23 mouse cellular contexts compared by ENCODE assay signal in genomic region chr13:26745059-26745759, GRCm38 (mm10). TPM values are rescaled to one million over a fixed set of nuclear protein-coding genes. Genes with fewer than 3 reads are reported as not detected.
DNase-seq lines count a peak whose midpoint lies in the region; ATAC-seq and TF ChIP-seq lines count a peak whose summit lies in the region.
"Had no signal": no experiment of that assay in that cellular context is flagged by ENCODE, and none has a peak within 500 bp of the region (broad histone marks: within the 10 kb centered on the region; RNA-seq: fewer than 3 reads in every experiment).

No protein-coding gene starts in this region.

- no peak overlapping the region for H3K9ac ChIP-seq in forebrain, embryonic 15.5 days (replicated peaks)
- H3K9ac ChIP-seq in hindbrain, postnatal 0 days (replicated peaks; ENCODE audit: low read length), result no peak overlapping the region
- no peak overlapping the region for H3K9ac ChIP-seq in neural tube, embryonic 12.5 days
- H3K9ac ChIP-seq: intestine, embryonic 15.5 days; limb, embryonic 15.5 days; liver, postnatal 0 days had no signal

- H3K4me1 ChIP-seq in forebrain, embryonic 15.5 days, result peaks cover 12% of the 10 kb centered on the region; the same call in 1 of the 2 replicates
- no peaks in the 10 kb centered on the region for H3K4me1 ChIP-seq in hindbrain, postnatal 0 days (ENCODE audit: insufficient read depth, low read length)
- peaks cover 4% of the 10 kb centered on the region; the same call in 1 of the 2 replicates for H3K4me1 ChIP-seq in neural tube, embryonic 12.5 days
- H3K4me1 ChIP-seq in cerebellum, adult 2 months (ENCODE audit: control insufficient read depth, insufficient read depth, low read length), result no peaks in the 10 kb centered on the region
- H3K4me1 ChIP-seq: intestine, embryonic 15.5 days; limb, embryonic 15.5 days had no signal

- no peaks in the 10 kb centered on the region for H3K9me3 ChIP-seq in forebrain, embryonic 15.5 days
- H3K9me3 ChIP-seq in hindbrain, postnatal 0 days (ENCODE audit: low read length), result no peaks in the 10 kb centered on the region
- H3K9me3 ChIP-seq in neural tube, embryonic 12.5 days, result no peaks in the 10 kb centered on the region
- H3K9me3 ChIP-seq: intestine, embryonic 15.5 days; limb, embryonic 15.5 days had no signal

- ATAC-seq in forebrain, embryonic 15.5 days (replicated peaks), result 0 out of 2 replicates have a peak, but pooled peaks have one; percentile 29
- no peak for ATAC-seq in hindbrain, postnatal 0 days
- ATAC-seq in neural tube, embryonic 12.5 days (ENCODE audit: low FRiP score, low read depth), result peak; percentile 44; the same call in 1 of the 2 replicates
- ATAC-seq: intestine, embryonic 15.5 days; liver, postnatal 0 days had no signal

- H3K27me3 ChIP-seq in forebrain, embryonic 15.5 days, result no peaks in the 10 kb centered on the region
- no peaks in the 10 kb centered on the region for H3K27me3 ChIP-seq in hindbrain, postnatal 0 days (ENCODE audit: insufficient read depth, low read length)
- H3K27me3 ChIP-seq in neural tube, embryonic 12.5 days (replicated peaks), result no peaks in the 10 kb centered on the region
- no peaks in the 10 kb centered on the region for H3K27me3 ChIP-seq in cerebellum, adult 2 months (ENCODE audit: control insufficient read depth, insufficient read depth, low read length)
- H3K27me3 ChIP-seq: intestine, embryonic 15.5 days; limb, embryonic 15.5 days had no signal

- H3K36me3 ChIP-seq in forebrain, embryonic 15.5 days, result no peaks in the 10 kb centered on the region
- H3K36me3 ChIP-seq in hindbrain, postnatal 0 days (ENCODE audit: insufficient read depth, low read length), result no peaks in the 10 kb centered on the region
- H3K36me3 ChIP-seq in neural tube, embryonic 12.5 days, result no peaks in the 10 kb centered on the region
- H3K36me3 ChIP-seq: intestine, embryonic 15.5 days; limb, embryonic 15.5 days had no signal

- 52% methylated on average over 5 of the region's 5 CpGs for WGBS in forebrain, embryonic 15.5 days
- WGBS in hindbrain, postnatal 0 days, result 40% methylated on average over 5 of the region's 5 CpGs
- 63% methylated on average over 5 of the region's 5 CpGs for WGBS in neural tube, embryonic 12.5 days
- 49% methylated on average over 5 of the region's 5 CpGs for WGBS in cerebellum, adult 2 months

- no peak for TF ChIP-seq CTCF in brain, embryonic 14.5 days (IDR thresholded peaks at IDR 0.05; ENCODE audit: borderline replicate concordance, extremely low read depth, insufficient read depth, insufficient read length)
- no peak for TF ChIP-seq CTCF in hindbrain, postnatal 0 days (IDR thresholded peaks at IDR 0.05; ENCODE audit: low read depth)
- TF ChIP-seq CTCF in cerebellum, adult 2 months (IDR thresholded peaks at IDR 0.05; ENCODE audit: borderline replicate concordance, insufficient read depth, low read depth, low read length), result no peak

- DNase-seq in brain, embryonic 14.5 days (ENCODE audit: low read depth), result peak; percentile 59
- peak; percentile 21 for DNase-seq in hindbrain, postnatal 0 days (ENCODE audit: low spot score)
- DNase-seq in kidney, postnatal 14 days, result no peak
- no peak for DNase-seq in heart, adult 9 months (ENCODE audit: low spot score in 2 of 2)
- no peak for DNase-seq in thymus, postnatal 0 days (ENCODE audit: low spot score)
- no peak for DNase-seq in cerebellum, adult 2 months
- DNase-seq: B cell, adult 2 months; cerebellum, adult 8-10 months; heart, postnatal 14 days; liver, postnatal 0 days; lung, postnatal 4 days had no signal

- no peak overlapping the region for H3K4me2 ChIP-seq in forebrain, embryonic 15.5 days (replicated peaks)
- no peak overlapping the region for H3K4me2 ChIP-seq in hindbrain, postnatal 0 days (ENCODE audit: low read depth, low read length)
- H3K4me2 ChIP-seq in neural tube, embryonic 12.5 days (replicated peaks), result no peak overlapping the region
- H3K4me2 ChIP-seq: intestine, embryonic 15.5 days; limb, embryonic 15.5 days had no signal

- peak overlapping the region; percentile 32 for H3K27ac ChIP-seq in forebrain, embryonic 15.5 days (replicated peaks)
- H3K27ac ChIP-seq in hindbrain, postnatal 0 days, result no peak overlapping the region
- peak overlapping the region; percentile 11; the same call in 1 of the 2 replicates for H3K27ac ChIP-seq in neural tube, embryonic 12.5 days
- no peak overlapping the region for H3K27ac ChIP-seq in cerebellum, adult 2 months (ENCODE audit: insufficient read depth, low read length)
- H3K27ac ChIP-seq: intestine, embryonic 15.5 days; kidney, postnatal 0 days; limb, embryonic 15.5 days had no signal

- no peak for TF ChIP-seq POLR2A in brain, embryonic 14.5 days (IDR thresholded peaks at IDR 0.05; ENCODE audit: borderline replicate concordance, extremely low read depth, insufficient read depth, insufficient read length, poor library complexity, severe bottlenecking)
- TF ChIP-seq POLR2A in cerebellum, adult 2 months (IDR thresholded peaks at IDR 0.05; ENCODE audit: borderline replicate concordance, insufficient read depth, low read length), result no peak

- no peak overlapping the region for H3K4me3 ChIP-seq in forebrain, embryonic 15.5 days
- no peak overlapping the region for H3K4me3 ChIP-seq in hindbrain, postnatal 0 days (ENCODE audit: low read length)
- no peak overlapping the region for H3K4me3 ChIP-seq in neural tube, embryonic 12.5 days
- no peak overlapping the region for H3K4me3 ChIP-seq in cerebellum, adult 2 months (replicated peaks; ENCODE audit: insufficient read depth, low read depth, low read length)
- H3K4me3 ChIP-seq: erythroblast, embryonic 14.5 days; intestine, embryonic 15.5 days; limb, embryonic 15.5 days had no signal

RNA-seq across cellular contexts. Expression of gene Hdgfl1, which starts 24.8 kb away (rescaled TPM):
- polyA plus RNA-seq in brain, embryonic 14.5 days (2012; rRNA removed), result not detected in 2 replicates
- polyA plus RNA-seq in forebrain, embryonic 15.5 days (2015; fragmentation: Nextera tagmentation; extraction: Ambion mirVana), result not detected in 2 replicates
- not detected in 2 replicates for total RNA-seq in hindbrain, postnatal 0 days (2014; rRNA removed)
- not detected in 2 replicates for polyA plus RNA-seq in hindbrain, postnatal 0 days (2015; fragmentation: Nextera tagmentation; extraction: Ambion mirVana)
- not detected in 2 replicates for polyA plus RNA-seq in neural tube, embryonic 12.5 days (2016; fragmentation: Nextera tagmentation; extraction: Ambion mirVana)
- polyA plus RNA-seq in thymus, postnatal 0 days (2015; fragmentation: Nextera tagmentation; extraction: Ambion mirVana), result not detected in 2 replicates
- polyA plus RNA-seq in cerebellum, adult 2 months (2012; rRNA removed), result not detected in 2 replicates
- total RNA-seq: gastrocnemius, adult 8-10 months; heart, adult 8-10 months; heart, postnatal 14 days; layer of hippocampus, postnatal 10 days; left cerebral cortex, postnatal 14 days; monocyte, adult 5-6 weeks had no signal
- polyA plus RNA-seq: erythroblast, embryonic 14.5 days; intestine, embryonic 15.5 days; kidney, postnatal 0 days; limb, embryonic 15.5 days; liver, postnatal 0 days; urinary bladder, adult 2 months had no signal

Comparison
In these comparisons a context has a peak if more than half of its experiments do, and no peak if none do; other contexts are left out.
1. DNase-seq: peak in brain, embryonic 14.5 days (single experiment) and hindbrain, postnatal 0 days (single experiment); none in kidney, postnatal 14 days (single experiment), heart, adult 9 months (0 of 2), thymus, postnatal 0 days (single experiment) and cerebellum, adult 2 months (0 of 2).
2. H3K27ac ChIP-seq: peak in forebrain, embryonic 15.5 days (single experiment) and neural tube, embryonic 12.5 days (single experiment); none in hindbrain, postnatal 0 days (single experiment) and cerebellum, adult 2 months (single experiment).